Mouse (Mus musculus): ENCODE results near the gene Fhit. TPM values are rescaled to one million over a fixed set of nuclear protein-coding genes. Genes with fewer than 3 reads are reported as not detected.
"Not testable (repeated sequence)": the region's sequence is repeated elsewhere in the genome, so short reads cannot be mapped to it uniquely, and the experiment has no call there.

Gene Fhit
- total RNA-seq, 2 experiments from 2014 or later, result 0.62 to 10.4 TPM

DNA sequence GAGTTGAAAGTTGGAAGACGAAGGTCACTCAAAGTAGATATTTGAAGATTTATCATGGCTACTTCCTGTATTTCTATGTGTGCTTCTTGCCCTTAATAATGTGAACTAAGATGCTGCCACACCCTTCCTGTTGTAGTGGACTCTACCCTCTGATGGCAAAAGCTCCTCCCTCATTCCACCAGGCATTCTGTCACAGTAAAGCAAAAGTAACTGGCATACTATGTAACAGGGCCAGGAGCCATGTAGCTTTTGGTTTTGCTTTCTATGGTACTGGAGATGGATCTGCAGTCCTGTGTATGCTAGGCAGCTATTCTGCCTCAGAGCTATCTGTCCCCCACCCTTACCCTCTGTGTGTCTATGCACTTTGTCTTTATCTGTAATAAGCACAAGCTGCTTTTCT is 220.2 kb downstream of the Fhit start:
- no peak for ATAC-seq (replicated peaks; ENCODE audit: poor library complexity, severe bottlenecking)

DNA sequence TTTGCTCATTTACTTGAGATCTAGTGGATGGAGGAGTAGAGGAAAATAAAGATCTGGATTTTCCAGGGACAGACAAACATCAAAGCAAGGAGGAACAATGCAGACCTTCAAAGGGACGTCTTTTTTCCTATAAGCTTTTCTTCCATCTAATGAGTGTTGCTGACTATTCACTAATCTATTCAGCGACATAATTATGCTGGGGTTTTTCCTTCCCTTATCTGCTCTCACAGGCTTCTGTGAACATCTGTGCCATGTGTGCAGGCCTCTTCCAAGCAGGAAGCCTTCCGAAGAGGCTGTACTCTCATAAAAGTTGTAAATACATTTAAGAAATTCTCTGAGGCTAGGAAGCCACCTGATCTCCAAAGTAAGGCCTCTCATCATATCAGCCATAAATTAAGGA is 228.2 kb downstream of the Fhit start:
- no peak for ATAC-seq (replicated peaks; ENCODE audit: poor library complexity, severe bottlenecking)

DNA sequence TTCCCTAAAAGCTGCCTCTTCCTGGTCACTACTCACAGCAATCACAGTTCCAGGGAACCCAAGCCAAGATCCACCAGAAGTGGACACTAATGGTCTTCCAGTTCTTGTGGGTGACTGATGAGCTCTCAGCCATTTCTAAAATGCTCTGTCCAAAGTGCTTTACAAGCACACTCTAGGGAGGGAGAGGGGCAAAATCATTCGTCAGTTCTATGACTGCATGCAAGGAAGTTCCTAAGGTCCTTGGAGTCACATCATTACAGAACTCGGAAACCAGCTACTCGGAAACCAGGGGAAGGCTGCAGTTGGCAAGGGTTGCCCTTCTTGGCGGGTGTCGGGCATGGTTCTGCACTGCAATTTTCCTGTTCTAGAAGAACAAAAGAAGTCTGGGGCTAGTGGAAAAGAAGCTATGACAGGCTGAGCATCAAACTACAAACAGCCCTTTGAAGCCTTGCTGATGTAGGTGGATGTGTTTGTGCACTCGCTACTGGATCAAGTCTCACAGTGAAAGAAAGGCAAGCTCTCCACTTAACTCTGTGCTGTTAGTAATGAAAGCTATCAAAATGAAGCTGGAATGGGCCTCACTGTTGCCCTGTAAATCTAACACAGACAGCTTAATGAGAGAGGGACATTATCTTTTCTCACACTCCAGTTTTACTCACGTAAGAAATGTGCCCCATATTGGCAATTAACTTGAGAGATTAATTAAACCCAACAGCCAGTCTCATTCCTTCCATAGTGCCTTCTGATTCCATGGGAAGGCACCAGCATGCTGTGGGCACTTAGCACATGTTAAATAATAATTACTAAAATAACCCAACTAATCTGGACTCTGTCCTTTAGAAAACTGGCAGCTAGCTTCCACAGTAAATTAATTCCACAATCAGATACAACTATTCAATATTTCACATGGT is 243.7 kb downstream of the Fhit start:
- ATAC-seq (replicated peaks; ENCODE audit: poor library complexity, severe bottlenecking), result no peak

- ATAC-seq (replicated peaks; ENCODE audit: poor library complexity, severe bottlenecking), result no peak
These were observed 253.8 kb downstream of the Fhit start for GRCm38 (mm10) chr14:10908011-10908410.

- no peak for ATAC-seq (replicated peaks; ENCODE audit: poor library complexity, severe bottlenecking)
These were observed 279.1 kb downstream of the Fhit start for GRCm38 (mm10) chr14:10882759-10883158.

GRCm38 (mm10) chr14:10880749-10881148 is 281.1 kb downstream of the Fhit start:
- peak; percentile 82 for ATAC-seq (replicated peaks; ENCODE audit: poor library complexity, severe bottlenecking)

DNA sequence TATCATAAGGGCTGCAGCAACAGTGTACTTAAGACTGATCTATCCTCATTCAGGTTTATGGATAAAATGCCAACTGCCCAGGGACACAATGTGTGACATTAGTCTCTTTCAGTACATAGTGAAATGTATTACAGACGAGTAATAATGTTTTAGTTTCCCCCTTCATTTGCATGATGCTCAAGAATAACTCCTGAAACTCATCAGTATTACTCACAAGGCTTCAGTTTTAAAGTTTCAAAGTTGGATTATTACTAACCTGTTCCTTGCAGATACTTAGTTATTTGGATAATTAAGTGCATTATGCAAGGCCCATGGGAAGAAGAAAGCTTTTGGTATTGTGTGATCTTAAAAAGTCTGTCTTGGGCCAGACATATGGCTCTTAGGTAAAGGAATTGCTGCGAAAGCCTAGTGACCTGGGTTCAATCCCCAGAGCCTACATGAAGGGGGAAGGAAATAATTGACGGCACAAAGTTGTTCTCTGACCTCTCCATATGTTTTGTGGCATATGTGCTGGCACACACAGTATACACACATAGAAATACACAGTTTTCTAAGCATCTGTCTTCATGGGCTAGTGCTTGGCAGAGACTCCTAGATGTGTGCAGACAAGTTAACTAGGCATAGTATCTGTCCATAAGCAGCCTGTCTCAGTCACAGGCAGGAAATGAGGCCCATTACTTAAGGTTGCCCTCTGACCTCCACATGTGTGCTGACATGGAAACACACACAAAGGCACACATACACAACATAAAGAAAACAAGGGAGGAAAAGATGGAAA is 287.1 kb downstream of the Fhit start:
- ATAC-seq (replicated peaks; ENCODE audit: poor library complexity, severe bottlenecking), result no peak

- ATAC-seq (replicated peaks; ENCODE audit: poor library complexity, severe bottlenecking), result no peak
These were observed 304.2 kb downstream of the Fhit start for GRCm38 (mm10) chr14:10857606-10858005.

- ATAC-seq (replicated peaks; ENCODE audit: poor library complexity, severe bottlenecking), result no peak
These were observed 309.9 kb downstream of the Fhit start for GRCm38 (mm10) chr14:10851936-10852335.

DNA sequence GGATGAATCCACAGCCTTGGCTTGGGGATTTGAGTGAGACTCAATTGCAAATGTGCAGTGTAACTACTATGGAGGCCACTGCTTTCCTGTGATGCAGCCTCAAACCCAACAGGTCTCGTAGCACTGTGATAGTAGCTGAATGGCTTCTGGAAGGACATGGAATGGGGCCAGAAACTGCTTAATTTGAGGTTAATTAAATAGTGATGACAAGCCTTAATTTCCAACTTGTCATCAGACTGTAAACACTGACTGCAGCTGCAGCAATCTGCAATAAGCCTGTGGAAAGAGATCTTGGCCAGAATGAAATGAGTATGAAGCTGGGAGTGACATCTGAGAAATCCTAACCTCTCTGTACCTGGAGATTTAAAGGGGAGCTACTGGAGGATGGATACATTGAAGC is 325.8 kb downstream of the Fhit start:
- ATAC-seq (replicated peaks; ENCODE audit: poor library complexity, severe bottlenecking), result no peak

- ATAC-seq (replicated peaks; ENCODE audit: poor library complexity, severe bottlenecking), result no peak
These were observed 337.0 kb downstream of the Fhit start for GRCm38 (mm10) chr14:10824819-10825218.

- no peak for ATAC-seq (replicated peaks; ENCODE audit: poor library complexity, severe bottlenecking)
These were observed 348.3 kb downstream of the Fhit start for GRCm38 (mm10) chr14:10813551-10813950.

DNA sequence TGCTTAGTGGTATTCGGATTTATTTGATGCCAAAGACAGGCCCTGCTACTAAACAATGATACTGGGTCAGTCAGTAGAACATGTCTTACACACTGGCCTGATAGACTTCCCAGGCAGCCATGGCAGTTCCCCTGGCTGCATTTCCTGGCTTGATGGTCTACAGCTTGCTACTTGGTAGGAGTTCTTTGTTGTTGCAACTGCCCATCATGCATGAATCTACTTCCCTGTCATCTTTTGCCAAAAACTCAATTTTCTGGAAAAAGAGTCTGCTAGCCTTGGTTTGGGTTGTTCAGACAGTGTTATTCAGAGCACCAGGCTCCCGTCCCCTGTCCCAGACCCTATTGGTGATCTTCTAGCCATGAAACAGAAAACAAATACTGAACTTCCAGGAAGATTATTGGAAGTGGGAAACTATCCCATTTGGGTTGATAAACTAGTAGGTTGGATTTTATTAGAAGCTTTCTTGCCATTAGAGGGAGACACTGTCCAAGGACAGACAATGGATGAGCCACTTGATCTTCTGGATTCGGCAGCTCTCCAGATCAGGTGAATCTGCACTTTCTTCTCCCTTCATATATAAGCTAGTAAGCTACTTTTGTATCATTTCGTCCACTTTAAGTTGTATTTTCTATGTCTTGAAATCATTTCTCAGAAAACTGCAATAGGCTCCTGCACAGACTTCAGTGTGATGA is 363.2 kb downstream of the Fhit start:
- ATAC-seq (replicated peaks; ENCODE audit: poor library complexity, severe bottlenecking), result no peak

- no peak for ATAC-seq (replicated peaks; ENCODE audit: poor library complexity, severe bottlenecking)
These were observed 364.2 kb downstream of the Fhit start for GRCm38 (mm10) chr14:10797595-10797994.

- no peak for ATAC-seq (replicated peaks; ENCODE audit: poor library complexity, severe bottlenecking)
These were observed 366.2 kb downstream of the Fhit start for GRCm38 (mm10) chr14:10795498-10796075.

GRCm38 (mm10) chr14:10783929-10784328 is 377.9 kb downstream of the Fhit start:
- ATAC-seq (replicated peaks; ENCODE audit: poor library complexity, severe bottlenecking), result no peak

GRCm38 (mm10) chr14:10778721-10779120 is 383.1 kb downstream of the Fhit start:
- ATAC-seq (replicated peaks; ENCODE audit: poor library complexity, severe bottlenecking), result no peak

DNA sequence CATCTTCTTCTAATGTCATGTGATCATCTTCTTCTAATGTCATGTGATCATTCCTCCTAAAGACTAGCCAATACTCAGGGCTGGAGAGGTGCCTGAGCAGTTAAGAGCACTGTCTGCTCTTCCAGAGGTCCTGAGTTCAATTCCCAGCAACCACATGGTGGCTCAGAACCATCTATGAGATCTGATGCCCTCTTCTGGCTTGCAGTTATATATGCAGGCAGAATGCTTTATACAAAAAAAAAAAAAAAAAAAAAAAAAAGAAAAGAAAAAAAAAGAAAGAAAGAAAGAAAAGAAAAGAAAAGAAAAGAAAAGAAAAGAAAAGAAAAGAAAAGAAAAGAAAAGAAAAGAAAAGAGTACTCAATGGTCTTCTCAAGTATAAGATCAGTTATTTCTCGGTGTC is 407.0 kb downstream of the Fhit start:
- ATAC-seq (replicated peaks; ENCODE audit: poor library complexity, severe bottlenecking), result not testable (repeated sequence)

GRCm38 (mm10) chr14:10738076-10738475 is 423.8 kb downstream of the Fhit start:
- no peak for ATAC-seq (replicated peaks; ENCODE audit: poor library complexity, severe bottlenecking)

GRCm38 (mm10) chr14:10722525-10722924 is 439.3 kb downstream of the Fhit start:
- no peak for ATAC-seq (replicated peaks; ENCODE audit: poor library complexity, severe bottlenecking)
